Mouse (Mus musculus): ENCODE results near the gene Acvr1b.

Acvr1b gene

GRCm38 (mm10) chr15:101250220-101250800 lies 76.4 kb downstream of the Acvr1b start:
- no peak for DNase-seq (ENCODE audit: extremely low spot score)

- no peak for DNase-seq (ENCODE audit: extremely low spot score)
Measured at GRCm38 (mm10) chr15:101251930-101252329, 78.1 kb downstream of the Acvr1b start.

DNA sequence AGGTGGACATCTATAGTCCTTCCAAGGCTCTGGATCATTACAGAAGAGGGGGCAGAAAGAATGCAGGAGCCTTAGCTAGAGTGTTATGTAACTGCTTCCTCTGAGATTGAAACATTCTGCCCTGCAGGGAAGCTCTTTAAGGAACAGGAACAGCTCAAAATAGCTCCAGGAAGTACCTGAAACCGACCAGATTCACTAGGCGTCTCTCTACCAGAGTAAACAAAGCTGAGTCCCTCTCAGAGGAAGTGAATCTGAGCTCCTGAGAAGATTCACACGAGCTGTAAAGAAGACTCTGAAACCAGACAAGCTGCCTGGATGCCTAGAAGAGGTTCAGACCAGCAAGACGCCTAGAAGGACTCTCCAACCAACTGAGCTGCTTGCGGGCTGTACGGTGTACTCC lies 78.7 kb downstream of the Acvr1b start:
- DNase-seq (ENCODE audit: extremely low spot score), result no peak

DNA sequence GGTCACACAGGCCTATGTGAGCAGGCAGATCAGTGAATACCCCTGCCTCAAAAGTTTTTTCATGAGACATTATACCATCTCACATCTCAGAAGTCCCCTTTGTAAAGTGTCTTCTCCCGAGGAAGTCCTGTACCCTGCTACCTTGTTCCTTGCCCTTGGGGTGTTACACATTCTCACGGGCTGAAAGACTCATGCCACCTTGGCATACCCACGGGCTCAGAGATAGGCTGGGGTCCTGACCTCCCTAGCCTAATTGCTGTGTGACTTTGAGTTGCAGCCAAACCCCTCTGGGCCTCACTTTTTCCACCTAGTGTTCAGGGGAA lies 79.7 kb downstream of the Acvr1b start:
- DNase-seq (ENCODE audit: extremely low spot score), result no peak

DNA sequence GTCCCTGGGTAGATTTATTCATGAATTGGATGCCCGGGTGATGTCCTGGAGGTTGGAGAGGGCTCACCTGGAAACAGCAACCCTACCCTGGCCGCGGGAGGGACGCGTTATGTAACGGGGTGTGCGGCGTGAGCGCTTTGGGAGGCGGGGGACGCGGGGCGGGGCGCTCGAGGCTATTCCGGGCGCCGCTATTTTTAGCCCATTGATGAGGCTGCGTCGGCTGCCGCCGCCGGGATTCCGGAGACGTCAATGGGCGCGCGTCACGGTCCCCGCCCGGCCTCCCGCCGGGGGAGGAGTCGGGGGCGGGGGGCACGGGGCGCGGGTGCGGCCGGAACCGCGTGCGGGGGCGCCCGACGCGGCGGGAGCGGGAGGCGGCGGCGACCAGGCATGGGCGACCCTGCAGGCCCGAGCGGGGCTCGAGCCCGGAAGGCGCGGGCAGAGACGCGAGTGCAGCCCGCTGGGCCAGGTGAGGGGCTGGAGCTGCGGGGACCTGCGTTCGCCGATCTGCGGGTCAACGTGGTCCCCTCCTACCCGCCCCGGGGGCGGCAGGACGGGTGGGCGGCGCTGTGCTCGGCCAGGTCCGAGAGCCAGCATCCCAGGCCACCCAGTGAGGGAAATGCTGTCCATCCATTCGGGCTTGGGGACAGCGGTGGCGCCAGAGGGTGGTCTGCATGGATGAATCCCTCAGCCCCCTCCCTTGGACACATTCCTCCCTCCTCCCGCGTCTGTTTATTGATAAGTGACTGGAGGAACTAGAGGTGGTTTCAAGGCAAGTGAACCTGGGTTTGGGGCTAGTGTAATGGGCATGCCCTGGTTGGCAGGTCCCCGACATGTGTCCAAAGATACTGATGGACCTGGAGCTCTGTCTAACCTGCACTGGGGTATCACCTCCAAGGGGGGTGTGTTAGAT lies 80.3 kb downstream of the Acvr1b start, which contains the start of gene Nr4a1:
Nr4a1 (plus strand) TSS at position 384 of the 910 bp plus-strand sequence.
- peak; percentile 64 for DNase-seq (ENCODE audit: extremely low spot score)

- no peak for DNase-seq (ENCODE audit: extremely low spot score)
Measured at GRCm38 (mm10) chr15:101255842-101256462, 82.1 kb downstream of the Acvr1b start.

GRCm38 (mm10) chr15:101256463-101257206 lies 82.8 kb downstream of the Acvr1b start:
- DNase-seq (ENCODE audit: extremely low spot score), result no peak

DNA sequence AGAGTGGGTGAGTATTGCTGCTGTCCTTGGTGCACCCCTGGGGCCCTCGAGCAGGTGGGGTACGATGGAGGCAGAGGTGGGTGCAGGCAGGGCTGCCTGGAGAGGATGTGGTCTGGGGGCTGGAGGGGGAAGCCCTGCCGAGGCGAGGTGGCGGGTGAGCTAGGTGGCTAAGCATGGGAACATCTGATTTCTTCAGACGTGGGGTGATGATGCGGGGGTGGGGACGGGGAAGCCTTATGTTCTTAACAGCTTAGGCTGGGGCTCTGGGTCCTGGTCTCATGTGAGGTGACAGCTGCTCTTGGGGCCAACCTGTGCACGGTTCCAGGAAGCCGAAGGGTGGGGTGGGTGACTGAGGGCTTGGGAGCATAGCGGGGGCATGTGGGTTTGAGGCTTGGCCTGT lies 84.6 kb downstream of the Acvr1b start:
- no peak for DNase-seq (ENCODE audit: extremely low spot score)

- no peak for DNase-seq (ENCODE audit: extremely low spot score)
Measured at GRCm38 (mm10) chr15:101259922-101260321, 86.1 kb downstream of the Acvr1b start.

GRCm38 (mm10) chr15:101260387-101260786 lies 86.5 kb downstream of the Acvr1b start:
- DNase-seq (ENCODE audit: extremely low spot score), result no peak

GRCm38 (mm10) chr15:101260874-101261622 lies 87.2 kb downstream of the Acvr1b start:
- DNase-seq (ENCODE audit: extremely low spot score), result no peak

GRCm38 (mm10) chr15:101262502-101262901 lies 88.6 kb downstream of the Acvr1b start:
- no peak for DNase-seq (ENCODE audit: extremely low spot score)

All from embryo, embryonic 9.5 days (tissue).